Mouse (Mus musculus) pancreas, adult 10 weeks (tissue): ENCODE results near the gene Cxcl14. TPM values are rescaled to one million over a fixed set of nuclear protein-coding genes. Genes with fewer than 3 reads are reported as not detected.

Experiments used
- polyA plus RNA-seq: library from polyadenylated mRNA; stranded (reverse); fragments of 350-450 nt; fragmentation: Illumina TruSeq; extraction: RNeasy Lipid Tissue Mini Kit (QIAGEN cat#74804); gene quantifications from one replicate; pipeline ENCODE4 v1.2.3, GENCODE M21; 2015; ENCODE audit warnings: low read depth, low replicate concordance; ENCODE audit not compliant: insufficient read depth

The Cxcl14 gene
- 5.6 TPM for polyA plus RNA-seq

DNA sequence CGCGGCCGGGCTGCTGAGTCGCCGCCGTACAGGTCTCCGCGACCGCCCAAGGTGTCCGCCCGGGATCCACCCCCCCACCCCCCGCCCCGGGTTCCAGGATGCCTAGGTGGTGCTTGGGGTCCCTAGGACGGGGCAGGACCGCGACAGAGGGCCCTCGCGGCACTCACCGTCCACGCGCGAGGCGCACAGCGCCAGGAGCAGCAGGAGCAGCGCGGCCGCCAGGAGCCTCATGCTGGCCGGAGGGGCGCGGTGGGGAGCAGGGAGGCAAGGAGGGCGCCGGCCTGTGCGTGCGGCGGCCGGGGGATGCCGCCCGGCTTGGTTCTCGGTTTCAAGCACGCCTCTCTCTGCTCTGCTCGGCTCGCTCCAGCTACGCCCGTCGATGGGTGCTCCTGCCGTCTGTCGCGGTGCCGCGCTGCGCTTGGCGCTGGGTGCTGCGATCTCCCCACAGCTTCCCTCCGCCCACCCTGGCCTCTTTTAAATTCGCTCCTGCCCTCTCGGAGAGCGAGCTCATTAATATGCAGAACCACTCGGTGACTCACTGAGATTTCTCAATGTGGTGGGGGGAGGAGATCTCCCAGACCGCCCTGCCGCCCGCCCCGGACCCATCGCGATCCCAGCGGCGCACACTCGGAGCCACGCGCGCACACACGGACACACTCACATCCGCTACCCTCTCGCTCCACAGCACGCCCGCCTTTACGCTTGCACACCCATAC, at the start of gene Cxcl14:
Cxcl14 (minus strand) TSS at position 609 of the 716 bp plus-strand sequence.

DNA sequence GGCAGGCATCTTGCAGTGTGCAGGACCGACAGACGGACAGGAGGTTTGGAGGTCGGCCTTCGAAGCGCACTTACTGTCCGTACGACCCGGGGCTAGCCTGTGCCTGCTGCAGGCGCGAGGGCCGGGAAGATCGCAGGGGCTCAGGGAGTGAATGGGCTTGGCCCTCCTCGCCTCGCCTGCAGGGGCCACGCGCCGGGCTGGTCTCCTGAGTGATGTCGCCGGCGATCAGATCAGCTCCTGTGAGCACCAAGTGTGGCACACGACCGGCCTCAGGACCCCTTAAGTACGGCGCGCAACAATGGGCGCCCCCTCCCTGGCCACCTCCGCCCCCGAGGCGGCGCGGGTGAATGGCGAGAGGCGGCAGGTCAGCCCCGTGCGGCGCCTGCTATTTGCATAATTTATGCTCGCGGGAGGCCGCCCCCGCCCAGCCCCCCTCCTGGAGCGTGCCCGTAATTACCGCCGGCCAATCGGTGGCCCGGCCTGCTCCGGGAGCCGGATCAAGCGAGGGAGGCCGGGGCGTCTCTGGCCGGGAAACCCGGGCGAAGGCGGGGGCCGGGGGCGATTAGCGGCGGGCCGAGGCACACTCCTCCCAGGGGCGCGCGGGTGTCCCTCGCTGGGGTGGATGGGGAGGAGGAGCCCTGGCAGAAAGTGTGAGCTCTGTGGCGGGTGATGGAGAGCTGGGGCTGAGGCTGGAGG, 44.3 kb downstream of the Cxcl14 start, which contains the start of gene Neurog1:
Neurog1 (minus strand) TSS at position 240 of the 696 bp plus-strand sequence.

Other genes starting within 250 kb of the Cxcl14 start
- 24.5 TPM for gene H2afy, start 160.2 kb downstream of the Cxcl14 start, polyA plus RNA-seq
- 0.68 TPM for gene Tifab, start 117.7 kb downstream of the Cxcl14 start, polyA plus RNA-seq
- not detected for gene Neurog1, start 44.4 kb downstream of the Cxcl14 start, polyA plus RNA-seq
- gene Gm3045, start 130.0 kb upstream of the Cxcl14 start, polyA plus RNA-seq = not detected
- 1.2 TPM for gene Slc25a48, start 141.8 kb upstream of the Cxcl14 start, polyA plus RNA-seq
- gene Il9, start 185.7 kb upstream of the Cxcl14 start, polyA plus RNA-seq = not detected
- gene Fbxl21, start 225.9 kb upstream of the Cxcl14 start, polyA plus RNA-seq = not detected